ENCODE assay signal across 9 mouse cellular contexts in genomic region chr1:93100576-93101491, GRCm38 (mm10). TPM values are rescaled to one million over a fixed set of nuclear protein-coding genes. Genes with fewer than 3 reads are reported as not detected.
DNase-seq lines count a peak whose midpoint lies in the region; TF ChIP-seq lines count a peak whose summit lies in the region.
"Had no signal": no experiment of that assay in that cellular context is flagged by ENCODE, and none has a peak within 500 bp of the region (broad histone marks: within the 10 kb centered on the region; RNA-seq: fewer than 3 reads in every experiment).

No protein-coding gene starts in this region.

- peaks cover 61% of the 10 kb centered on the region for H3K27me3 ChIP-seq in midbrain, embryonic 10.5 days (ENCODE audit: low read depth, poor library complexity, severe bottlenecking)

- H3K36me3 ChIP-seq in midbrain, embryonic 10.5 days: no peaks in the 10 kb centered on the region; the same call in 1 of the 2 replicates

- TF ChIP-seq CTCF in layer of hippocampus, adult 2 months (conservative IDR thresholded peaks at IDR 0.05): no peak

- peaks cover 44% of the 10 kb centered on the region for H3K4me1 ChIP-seq in midbrain, embryonic 10.5 days

- intact Hi-C loops in gastrocnemius, postnatal 36 days (cut with DNase I): no loop called here

- DNase-seq in layer of hippocampus, adult 11-12 months (ENCODE audit: low spot score): peak; percentile 73
- DNase-seq in layer of hippocampus, adult 9-10 months (ENCODE audit: low spot score): no peak
- DNase-seq in cerebellum, adult 9-11 months: peak; percentile 84
- peak; percentile 51 to 67 for DNase-seq in frontal cortex, postnatal 14 days (ENCODE audit: low spot score in 2 of 2)
- peak; percentile 70 to 79 for DNase-seq in layer of hippocampus, adult 2 months (ENCODE audit: low spot score in 2 of 2)
- peak; percentile 68 for DNase-seq in midbrain, embryonic 10.5 days (ENCODE audit: low spot score)
- peak; percentile 50 for DNase-seq in telencephalon, adult 2 months (ENCODE audit: low read depth, low spot score)
- DNase-seq in gastrocnemius, postnatal 36 days: no peak

- no peaks in the 10 kb centered on the region for H3K9me3 ChIP-seq in midbrain, embryonic 10.5 days (replicated peaks)

- peak overlapping the region; percentile 97 for H3K27ac ChIP-seq in layer of hippocampus, adult 2 months
- peak overlapping the region; percentile 86 for H3K27ac ChIP-seq in midbrain, embryonic 10.5 days (replicated peaks)

- H3K4me3 ChIP-seq in layer of hippocampus, adult 2 months: peak overlapping the region; percentile 95
- H3K4me3 ChIP-seq in midbrain, embryonic 10.5 days: peak overlapping the region; percentile 79

- 1% methylated on average over 49 of the region's 49 CpGs for WGBS in midbrain, embryonic 10.5 days

RNA-seq across cellular contexts. Expression of gene Kif1a, which starts 0.9 kb away (rescaled TPM):
- total RNA-seq in layer of hippocampus, adult 2 months (2021): 100 to 1,000 TPM; 609 to 644 TPM
- 39.3 and 63.0 TPM in 2 replicates for polyA plus RNA-seq in midbrain, embryonic 10.5 days (2016; fragmentation: Nextera tagmentation; extraction: Ambion mirVana)
- total RNA-seq in gastrocnemius, postnatal 36 days (2021): 1 to 10 TPM in 1 of 2 experiments, under 1 TPM in 1; 0.64 to 1.6 TPM
- total RNA-seq: MEL had no signal

RNA-seq across cellular contexts. Expression of gene Agxt, which starts 34.2 kb away (rescaled TPM):
- total RNA-seq in layer of hippocampus, adult 2 months (2021): not detected
- not detected in 2 replicates for polyA plus RNA-seq in midbrain, embryonic 10.5 days (2016; fragmentation: Nextera tagmentation; extraction: Ambion mirVana)
- total RNA-seq in gastrocnemius, postnatal 36 days (2021): under 1 TPM in 1 of 2 experiments, not detected in 1; 0.28 TPM
- total RNA-seq: MEL had no signal

RNA-seq across cellular contexts. Expression of gene 2310007B03Rik, which starts 59.9 kb away (rescaled TPM):
- total RNA-seq in layer of hippocampus, adult 2 months (2021): not detected
- 0.47 and 0.62 TPM in 2 replicates for polyA plus RNA-seq in midbrain, embryonic 10.5 days (2016; fragmentation: Nextera tagmentation; extraction: Ambion mirVana)
- total RNA-seq in gastrocnemius, postnatal 36 days (2021): not detected
- total RNA-seq: MEL had no signal

Comparison
In these comparisons a context has a peak if more than half of its experiments do, and no peak if none do; other contexts are left out.
1. DNase-seq: peak in layer of hippocampus, adult 11-12 months (single experiment), cerebellum, adult 9-11 months (single experiment), frontal cortex, postnatal 14 days (2 of 2), layer of hippocampus, adult 2 months (2 of 2), midbrain, embryonic 10.5 days (single experiment) and telencephalon, adult 2 months (single experiment); none in layer of hippocampus, adult 9-10 months (single experiment) and gastrocnemius, postnatal 36 days (0 of 2).
2. RNA of gene Kif1a, which starts 0.9 kb away (total RNA-seq): 609 to 644 TPM in layer of hippocampus, adult 2 months; 0.64 to 1.6 TPM in gastrocnemius, postnatal 36 days; every median in the first group is over 100 times any median in the second.